Mouse (Mus musculus) heart, embryonic 14.5 days (tissue): ENCODE results near the gene Txndc2. TPM values are rescaled to one million over a fixed set of nuclear protein-coding genes. Genes with fewer than 3 reads are reported as not detected.
A peak's percentile ranks its signal among the peaks of the same experiment; 100 is the strongest.

Source experiments
- ATAC-seq: fragments of 200-750 bp; cut with Nextera tagmentation; 2 replicates; pipeline ENCODE4 v1.8.0; 2017; ENCODE audit warnings: low read depth, moderate TSS enrichment; ENCODE audit not compliant: insufficient number of reproducible peaks, insufficient read depth, low FRiP score
- H3K27ac ChIP-seq, 2 experiments: fragments of 200-500 bp in 1 of 2; fragments of 300-500 bp in 1 of 2; sonication (generic) in 1 of 2; replicated peaks in 1 of 2; 2 replicates each; pipeline ENCODE4 v1.5.1; 2012 to 2014; ENCODE audit warnings: low read depth in 2 of 2, low read length in 2 of 2, control low read depth in 1 of 2, mild to moderate bottlenecking in 1 of 2, mixed read lengths in 1 of 2; ENCODE audit not compliant: control insufficient read depth in 1 of 2, insufficient read depth in 1 of 2
- H3K27me3 ChIP-seq: fragments of 300-500 bp; sonication (generic); 2 replicates; pipeline ENCODE4 v1.6.1; 2014; ENCODE audit warnings: mild to moderate bottlenecking, low read length, control low read depth; ENCODE audit not compliant: control insufficient read depth, insufficient read depth
- H3K36me3 ChIP-seq: fragments of 300-500 bp; sonication (generic); 2 replicates; pipeline ENCODE4 v1.6.1; 2014; ENCODE audit warnings: mild to moderate bottlenecking, control low read depth, low read length, mixed read lengths; ENCODE audit not compliant: control insufficient read depth, insufficient read depth
- H3K4me1 ChIP-seq, 2 experiments: fragments of 200-500 bp in 1 of 2; fragments of 300-500 bp in 1 of 2; sonication (generic) in 1 of 2; 2 replicates each; pipeline ENCODE4 v1.6.1; 2012 to 2014; ENCODE audit warnings: low read length in 2 of 2, control low read depth in 1 of 2, mixed read lengths in 1 of 2; ENCODE audit not compliant: control insufficient read depth in 2 of 2, insufficient read depth in 2 of 2
- H3K4me2 ChIP-seq: fragments of 300-500 bp; sonication (generic); 2 replicates; pipeline ENCODE4 v1.6.1; 2014; ENCODE audit warnings: mild to moderate bottlenecking, low read length
- H3K4me3 ChIP-seq, 2 experiments: fragments of 200-500 bp in 1 of 2; fragments of 300-500 bp in 1 of 2; sonication (generic) in 1 of 2; 2 replicates each; pipeline ENCODE4 v1.5.1; 2012 to 2014; ENCODE audit warnings: low read length in 2 of 2, mild to moderate bottlenecking in 2 of 2, control low read depth in 1 of 2, low read depth in 1 of 2, moderate library complexity in 1 of 2; ENCODE audit not compliant: control insufficient read depth in 1 of 2, insufficient read depth in 1 of 2
- H3K9ac ChIP-seq: fragments of 300-500 bp; sonication (generic); 2 replicates; pipeline ENCODE4 v1.6.1; 2014; ENCODE audit warnings: mild to moderate bottlenecking, low read length
- H3K9me3 ChIP-seq: fragments of 300-500 bp; sonication (generic); 2 replicates; pipeline ENCODE4 v1.6.1; 2016; ENCODE audit warnings: low read length, control low read depth; ENCODE audit not compliant: control insufficient read depth
- WGBS: fragments of 180-500 bp; shearing (Covaris S2); extraction: QIAGEN DNeasy Blood & Tissue Kit; methylation state at CpG from one replicate; pipeline ENCODE4 v1.1.7; 2014; 5-methylcytosine and 5-hydroxymethylcytosine counted together
- polyA plus RNA-seq: library from polyadenylated mRNA; unstranded; fragments of >200 nt; fragmentation: Nextera tagmentation; extraction: Ambion mirVana; gene quantifications from 2 replicates; pipeline ENCODE4 v1.2.1, GENCODE M21; 2014

Gene Txndc2
- polyA plus RNA-seq, 1 experiment from 2014 or later: not detected

GRCm38 (mm10) chr17:65604892-65605291 is 37.1 kb downstream of the Txndc2 start:
- H3K4me1 ChIP-seq: peaks cover 16 to 59% of the 10 kb centered on the region in 2 experiments

GRCm38 (mm10) chr17:65604315-65604714 is 37.7 kb downstream of the Txndc2 start:
- no peak overlapping the region for H3K4me2 ChIP-seq
- H3K4me1 ChIP-seq: peaks cover 13 to 53% of the 10 kb centered on the region in 2 experiments
- no peak overlapping the region for H3K9ac ChIP-seq
- H3K27ac ChIP-seq: no peak overlapping the region
- no peak overlapping the region for H3K4me3 ChIP-seq
- H3K9me3 ChIP-seq: no peaks in the 10 kb centered on the region
- no peaks in the 10 kb centered on the region for H3K27me3 ChIP-seq
- no peak for ATAC-seq
- H3K36me3 ChIP-seq: peaks cover 4% of the 10 kb centered on the region; the same call in 1 of the 2 replicates

More at GRCm38 (mm10) chr17:65604892-65605291, 37.1 kb downstream of the Txndc2 start:
- H3K4me2 ChIP-seq: no peak overlapping the region
- H3K27me3 ChIP-seq: no peaks in the 10 kb centered on the region
- no peak overlapping the region for H3K27ac ChIP-seq
- ATAC-seq: no peak
- peaks cover 4% of the 10 kb centered on the region; the same call in 1 of the 2 replicates for H3K36me3 ChIP-seq
- no peak overlapping the region for H3K4me3 ChIP-seq
- H3K9ac ChIP-seq: no peak overlapping the region
- H3K9me3 ChIP-seq: no peaks in the 10 kb centered on the region

GRCm38 (mm10) chr17:65597857-65598486 is 44.0 kb downstream of the Txndc2 start:
- no peak for ATAC-seq
- Histone ChIP-seq H3K4me1 (peaks cover 6 to 14% of the 10 kb centered on the region in 2 experiments), H3K36me3 (peaks cover 9% of the 10 kb centered on the region; the same call in 1 of the 2 replicates), H3K4me3 (no peak overlapping the region), H3K27me3 (no peaks in the 10 kb centered on the region), H3K4me2 (peak overlapping the region; percentile 7; the same call in 1 of the 2 replicates), H3K9ac (no peak overlapping the region), H3K27ac (peak overlapping the region; percentile 11 to 25; a peak in 1 of 4 replicates), H3K9me3 (no peaks in the 10 kb centered on the region)
- WGBS: 42% methylated on average over 3 of the region's 3 CpGs

GRCm38 (mm10) chr17:65594687-65595086 is 47.3 kb downstream of the Txndc2 start:
- no peaks in the 10 kb centered on the region for H3K27me3 ChIP-seq
- WGBS: 89% methylated on average over 8 of the region's 8 CpGs
- peaks cover 33% of the 10 kb centered on the region for H3K36me3 ChIP-seq
- H3K27ac ChIP-seq: no peak overlapping the region
- ATAC-seq: no peak
- H3K9ac ChIP-seq: no peak overlapping the region
- H3K9me3 ChIP-seq: no peaks in the 10 kb centered on the region
- peaks cover 6 to 14% of the 10 kb centered on the region in 2 experiments for H3K4me1 ChIP-seq
- no peak overlapping the region for H3K4me3 ChIP-seq
- H3K4me2 ChIP-seq: no peak overlapping the region

Other genes starting within 250 kb of the Txndc2 start
- 0.14 TPM in 1 of 2 replicates, not detected in the other for gene Tmem232, start 101.4 kb downstream of the Txndc2 start, polyA plus RNA-seq
- gene Vapa, start 28.6 kb downstream of the Txndc2 start, polyA plus RNA-seq: 172 and 177 TPM in 2 replicates
- 31.0 and 31.8 TPM in 2 replicates for gene Rab31, start 130.6 kb upstream of the Txndc2 start, polyA plus RNA-seq
- gene Ppp4r1, start 140.4 kb upstream of the Txndc2 start, polyA plus RNA-seq: 29.0 and 34.8 TPM in 2 replicates
- 42.8 and 49.4 TPM in 2 replicates for gene Ralbp1, start 243.6 kb upstream of the Txndc2 start, polyA plus RNA-seq